Mouse (Mus musculus): Measurements from ENCODE around the gene Ctcfl.
"Not testable (repeated sequence)": the region's sequence is repeated elsewhere in the genome, so short reads cannot be mapped to it uniquely, and the experiment has no call there.

GRCm38 (mm10) chr2:173120117-173120516 lies 792 bp upstream of the Ctcfl start:
- not testable (repeated sequence) for TF ChIP-seq POLR2A (IDR thresholded peaks at IDR 0.05; ENCODE audit: borderline replicate concordance, insufficient read depth, low read length); CTCF (IDR thresholded peaks at IDR 0.05; ENCODE audit: borderline replicate concordance, insufficient read depth, low read depth, low read length)

Data from cerebellum, adult 2 months (tissue).